Mouse (Mus musculus) ES-E14 (cell line): Measurements from ENCODE around the gene Klc2. TPM values are rescaled to one million over a fixed set of nuclear protein-coding genes. Genes with fewer than 3 reads are reported as not detected.
A peak's percentile ranks its signal among the peaks of the same experiment; 100 is the strongest.

Experiments
- DNase-seq: peaks from one replicate; pipeline ENCODE4 v3.0.0-alpha.2; 2013; ENCODE audit warnings: low read depth, low spot score
- H3K27ac ChIP-seq: 2 replicates; pipeline ENCODE4 v1.5.1; 2012; ENCODE audit warnings: low read depth, mild to moderate bottlenecking, low read length, moderate library complexity, mixed read lengths; ENCODE audit not compliant: poor library complexity, insufficient read depth, severe bottlenecking
- H3K36me3 ChIP-seq: 2 replicates; pipeline ENCODE4 v1.6.1; 2012; ENCODE audit warnings: mild to moderate bottlenecking, low read length, moderate library complexity, mixed read lengths; ENCODE audit not compliant: control insufficient read depth, poor library complexity, insufficient read depth, severe bottlenecking
- H3K4me1 ChIP-seq, 2 experiments: fragments of 150-350 bp in 1 of 2; sonication (generic) in 1 of 2; 2 replicates each; pipeline ENCODE4 v1.6.1; 2012; ENCODE audit warnings: low read length in 2 of 2, mild to moderate bottlenecking in 1 of 2, mixed read lengths in 1 of 2; ENCODE audit not compliant: control insufficient read depth in 2 of 2, insufficient read depth in 2 of 2, poor library complexity in 1 of 2
- H3K4me3 ChIP-seq, 2 experiments: fragments of 150-350 bp in 1 of 2; sonication (generic) in 1 of 2; 2 replicates each; pipeline ENCODE4 v1.5.1; 2012; ENCODE audit warnings: low read length in 2 of 2, low read depth in 1 of 2, mild to moderate bottlenecking in 1 of 2, mixed read lengths in 1 of 2; ENCODE audit not compliant: insufficient read depth in 1 of 2, poor library complexity in 1 of 2, severe bottlenecking in 1 of 2
- H3K9ac ChIP-seq: 2 replicates; pipeline ENCODE4 v1.6.1; 2012; ENCODE audit warnings: low read depth, mild to moderate bottlenecking, low read length, mixed read lengths; ENCODE audit not compliant: poor library complexity, insufficient read depth, severe bottlenecking
- H3K9me3 ChIP-seq: fragments of 150-350 bp; sonication (generic); 2 replicates; pipeline ENCODE4 v1.6.1; 2012; ENCODE audit warnings: low read depth, mild to moderate bottlenecking, low read length; ENCODE audit not compliant: control insufficient read depth, insufficient read depth
- CHD2 ChIP-seq: IDR thresholded peaks from 2 replicates; pipeline ENCODE4 v1.6.1; 2014; ENCODE audit warnings: mild to moderate bottlenecking, low read depth, low read length, inconsistent platforms
- HCFC1 ChIP-seq: IDR thresholded peaks from 2 replicates; pipeline ENCODE4 v1.6.1; 2012; ENCODE audit warnings: low read length, inconsistent platforms, borderline replicate concordance; ENCODE audit not compliant: insufficient read depth
- MAFK ChIP-seq: IDR thresholded peaks from 2 replicates; pipeline ENCODE4 v1.6.1; 2014; ENCODE audit warnings: mild to moderate bottlenecking, low read depth, low read length, inconsistent platforms; ENCODE audit not compliant: insufficient read depth
- ZC3H11A ChIP-seq: IDR thresholded peaks from 2 replicates; pipeline ENCODE4 v1.6.1; 2012; ENCODE audit warnings: low read depth, mild to moderate bottlenecking, inconsistent platforms, low read length, borderline replicate concordance
- ZNF384 ChIP-seq: IDR thresholded peaks from 2 replicates; pipeline ENCODE4 v1.6.1; 2012; ENCODE audit warnings: low read depth, low read length, inconsistent platforms
- in situ Hi-C, 2 experiments: fragments of 600-800 bp; cut with MboI; formaldehyde crosslinking; loops; one replicate each; pipeline ENCODE4 v1.15.1; 2025; ENCODE audit warnings: low sequenced_read_pairs in 2 of 2, inconsistent platforms in 1 of 2; ENCODE audit not compliant: unreplicated experiment in 2 of 2
- total RNA-seq: library from RNA; depleted of rRNA; stranded (reverse); fragments of 300-350 nt; gene quantifications from 2 replicates; pipeline ENCODE4 v1.2.3, GENCODE M21; 2012

Gene Klc2
- total RNA-seq, 1 experiment, result 14.7 TPM

GRCm38 (mm10) chr19:5073518-5073917 lies 44.8 kb downstream of the Klc2 start:
- TF ChIP-seq ZC3H11A, result no peak
- no peak for TF ChIP-seq ZNF384
- no peak for TF ChIP-seq CHD2
- TF ChIP-seq HCFC1, result no peak
- TF ChIP-seq MAFK, result no peak
- H3K36me3 ChIP-seq, result no peaks in the 10 kb centered on the region
- in situ Hi-C loops, result no loop called here
- H3K27ac ChIP-seq, result no peak overlapping the region
- H3K4me3 ChIP-seq, result no peak overlapping the region
- H3K9ac ChIP-seq, result no peak overlapping the region
- H3K9me3 ChIP-seq, result no peaks in the 10 kb centered on the region
- H3K4me1 ChIP-seq, result peaks cover 7 to 15% of the 10 kb centered on the region in 2 experiments; a peak in 3 of 4 replicates
- no peak for DNase-seq

GRCm38 (mm10) chr19:5073028-5073427 lies 45.3 kb downstream of the Klc2 start:
- peaks cover 7 to 19% of the 10 kb centered on the region in 2 experiments; a peak in 3 of 4 replicates for H3K4me1 ChIP-seq
- peak overlapping the region; percentile 37; the same call in 1 of the 2 replicates for H3K27ac ChIP-seq

DNA sequence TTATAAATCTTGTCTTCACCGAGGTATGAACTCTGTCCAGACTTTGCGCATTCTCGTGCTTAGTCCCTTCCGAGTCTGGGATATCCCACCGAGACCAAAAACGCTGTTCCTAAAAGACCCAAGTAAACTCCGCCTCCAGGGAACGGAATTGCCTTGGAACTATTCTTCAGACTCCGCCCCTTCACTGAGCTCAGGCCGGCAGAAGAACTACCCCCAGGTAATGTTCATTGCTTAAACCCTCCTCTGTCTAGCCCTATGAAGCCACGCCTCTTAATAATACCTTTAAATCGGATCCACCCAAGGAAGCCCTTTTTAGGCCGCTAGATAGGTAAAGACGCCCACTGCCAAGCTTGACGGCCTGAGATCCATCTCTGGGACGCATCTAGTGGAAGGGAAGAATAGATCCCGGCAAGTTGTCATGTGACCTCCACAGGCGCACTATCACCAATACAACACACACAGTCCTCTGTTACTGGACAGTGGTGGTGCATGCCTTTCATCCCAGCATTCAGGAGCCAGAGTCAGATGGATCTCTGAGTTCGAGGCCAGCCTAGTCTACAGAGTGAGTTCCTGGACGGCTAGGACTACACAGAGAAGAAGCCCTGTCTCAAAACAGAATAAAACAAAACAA lies 45.9 kb downstream of the Klc2 start:
- DNase-seq, result peak; percentile 84
- H3K4me3 ChIP-seq, result peak overlapping the region; percentile 64 to 68
- in situ Hi-C loops, result no loop called here
- peak overlapping the region; percentile 37; the same call in 1 of the 2 replicates for H3K27ac ChIP-seq
- H3K9ac ChIP-seq, result peak overlapping the region; percentile 39; the same call in 1 of the 2 replicates
- no peaks in the 10 kb centered on the region for H3K36me3 ChIP-seq
- no peak for TF ChIP-seq ZC3H11A
- no peak for TF ChIP-seq MAFK
- TF ChIP-seq CHD2, result no peak
- no peak for TF ChIP-seq HCFC1
- TF ChIP-seq ZNF384, result no peak
- H3K9me3 ChIP-seq, result no peaks in the 10 kb centered on the region
- H3K4me1 ChIP-seq, result peaks cover 7 to 19% of the 10 kb centered on the region in 2 experiments; a peak in 3 of 4 replicates

More at GRCm38 (mm10) chr19:5073028-5073427, 45.3 kb downstream of the Klc2 start:
- no peaks in the 10 kb centered on the region for H3K9me3 ChIP-seq
- no peaks in the 10 kb centered on the region for H3K36me3 ChIP-seq
- H3K9ac ChIP-seq, result peak overlapping the region; percentile 39; the same call in 1 of the 2 replicates
- in situ Hi-C loops, result no loop called here
- TF ChIP-seq MAFK (no peak), HCFC1 (no peak), CHD2 (no peak), ZNF384 (no peak), ZC3H11A (0 out of 2 replicates have a peak, but pooled peaks have one; percentile 5)
- DNase-seq, result peak; percentile 68
- H3K4me3 ChIP-seq, result peak overlapping the region; percentile 64 to 68

DNA sequence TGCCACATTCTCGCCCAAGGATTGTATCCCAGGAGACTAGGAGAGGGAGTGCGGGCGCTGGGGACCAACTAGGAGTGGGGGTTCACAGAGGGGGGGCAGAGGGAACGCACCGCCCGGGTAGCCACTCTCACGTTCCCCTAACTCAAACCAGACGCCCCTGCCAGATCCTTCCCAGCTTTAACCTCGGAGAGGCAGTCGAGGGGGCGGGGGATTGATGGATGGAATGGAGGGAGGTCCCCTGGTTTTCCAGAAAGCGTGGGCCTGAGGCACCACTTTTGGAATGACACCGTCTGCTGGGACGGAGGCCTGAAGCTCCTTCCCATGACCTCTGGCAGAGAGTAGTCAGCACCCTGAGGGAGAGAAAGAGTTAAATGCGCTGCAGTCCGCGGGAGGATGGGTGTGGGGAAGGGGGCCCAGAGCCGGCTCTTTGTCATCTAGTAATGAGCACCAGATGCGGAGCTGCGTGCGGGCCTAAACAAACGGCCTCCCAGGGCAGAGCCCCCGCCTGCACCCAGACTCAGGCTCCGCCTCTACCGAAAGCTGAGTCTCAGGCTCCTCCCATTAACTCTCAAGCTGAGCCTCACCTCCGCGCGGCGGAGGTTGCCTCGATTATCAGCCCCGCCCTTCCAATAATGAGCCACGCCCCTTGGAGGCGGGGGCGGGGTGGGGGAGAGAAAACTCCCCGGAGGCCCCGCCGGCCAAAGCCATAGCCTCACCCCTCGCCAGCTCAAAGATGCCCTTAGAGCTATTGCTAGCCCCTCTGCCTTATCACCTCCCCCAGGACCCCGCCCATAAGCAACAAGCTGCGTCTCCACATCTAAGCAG lies 46.6 kb downstream of the Klc2 start:
- Histone ChIP-seq H3K4me3 (peak overlapping the region; percentile 64 to 68), H3K4me1 (peaks cover 7 to 25% of the 10 kb centered on the region in 2 experiments; a peak in 3 of 4 replicates), H3K9me3 (no peaks in the 10 kb centered on the region), H3K27ac (peak overlapping the region; percentile 48; the same call in 1 of the 2 replicates), H3K36me3 (no peaks in the 10 kb centered on the region), H3K9ac (peak overlapping the region; percentile 59)
- TF ChIP-seq ZC3H11A, result no peak
- no peak for TF ChIP-seq HCFC1
- in situ Hi-C loops, result no loop called here
- peak; percentile 95 for DNase-seq
